ENCODE assay signal across 29 mouse cellular contexts in genomic region chr9:115564366-115564765, GRCm38 (mm10).
DNase-seq lines count a peak whose midpoint lies in the region; ATAC-seq and TF ChIP-seq lines count a peak whose summit lies in the region.
"Had no signal": no experiment of that assay in that cellular context is flagged by ENCODE, and none has a peak within 500 bp of the region (broad histone marks: within the 10 kb centered on the region; RNA-seq: fewer than 3 reads in every experiment).

No protein-coding gene starts in this region.

- H3K27me3 ChIP-seq in neural tube, embryonic 13.5 days, result no peaks in the 10 kb centered on the region
- H3K27me3 ChIP-seq: hindbrain, embryonic 12.5 days; intestine, embryonic 15.5 days; liver, embryonic 12.5 days; midbrain, embryonic 12.5 days; neural tube, embryonic 15.5 days had no signal

- H3K4me2 ChIP-seq in neural tube, embryonic 13.5 days, result no peak overlapping the region
- H3K4me2 ChIP-seq: heart, embryonic 11.5 days; hindbrain, embryonic 12.5 days; intestine, embryonic 15.5 days; liver, embryonic 12.5 days; midbrain, embryonic 12.5 days; neural tube, embryonic 15.5 days had no signal

- ATAC-seq in neural tube, embryonic 13.5 days (ENCODE audit: low read depth), result no peak
- ATAC-seq: forebrain, postnatal 0 days; hindbrain, postnatal 0 days; intestine, embryonic 15.5 days; liver, embryonic 12.5 days; liver, postnatal 0 days had no signal

- H3K4me1 ChIP-seq in neural tube, embryonic 13.5 days (replicated peaks), result 0 out of 2 replicates have a peak, but pooled peaks cover 4% of the 10 kb centered on the region
- H3K4me1 ChIP-seq: hindbrain, embryonic 12.5 days; liver, embryonic 12.5 days had no signal

- no peak overlapping the region for H3K4me3 ChIP-seq in neural tube, embryonic 13.5 days
- H3K4me3 ChIP-seq: gastrocnemius, adult 2 months; hindbrain, embryonic 12.5 days; intestine, embryonic 15.5 days; liver, embryonic 12.5 days; midbrain, embryonic 12.5 days; neural tube, embryonic 15.5 days had no signal

- WGBS in neural tube, embryonic 13.5 days, result 59% methylated on average over 1 of the region's 1 CpGs

- DNase-seq in frontal cortex, postnatal 36 days (ENCODE audit: low spot score in 2 of 2), result peak; percentile 33 to 38
- DNase-seq in frontal cortex, postnatal 14 days (ENCODE audit: low spot score in 2 of 2), result no peak
- DNase-seq in neural tube, embryonic 10.5 days (ENCODE audit: extremely low spot score, low spot score), result no peak
- DNase-seq in brain, embryonic 14.5 days (ENCODE audit: low read depth), result peak; percentile 31
- peak; percentile 39 for DNase-seq in telencephalon, adult 2 months (ENCODE audit: low read depth, low spot score)
- DNase-seq: adrenal gland, postnatal 25 days; B cell, adult 2 months; cerebellum, adult 2 months; cerebellum, postnatal 14 days; forebrain, postnatal 0 days; gastrocnemius, adult 2 months; gastrocnemius, postnatal 36 days; heart, adult 18-20 months; heart, postnatal 36 days; kidney, adult 2 months; kidney, postnatal 36 days; liver, postnatal 0 days; lung, postnatal 36 days; spleen, adult 18-20 months; thymus, adult 2 months had no signal

- no peak overlapping the region for H3K9ac ChIP-seq in neural tube, embryonic 13.5 days
- H3K9ac ChIP-seq: forebrain, postnatal 0 days; hindbrain, embryonic 12.5 days; intestine, embryonic 15.5 days; liver, embryonic 12.5 days; liver, postnatal 0 days; midbrain, embryonic 12.5 days; neural tube, embryonic 15.5 days had no signal

- TF ChIP-seq POLR2A in brain, embryonic 14.5 days (IDR thresholded peaks at IDR 0.05; ENCODE audit: borderline replicate concordance, extremely low read depth, insufficient read depth, insufficient read length, poor library complexity, severe bottlenecking), result no peak

- H3K9me3 ChIP-seq in neural tube, embryonic 13.5 days, result no peaks in the 10 kb centered on the region
- H3K9me3 ChIP-seq: intestine, embryonic 15.5 days; liver, embryonic 12.5 days; midbrain, embryonic 12.5 days; neural tube, embryonic 15.5 days had no signal

- no peaks in the 10 kb centered on the region for H3K36me3 ChIP-seq in neural tube, embryonic 13.5 days
- H3K36me3 ChIP-seq: hindbrain, embryonic 12.5 days; intestine, embryonic 15.5 days; liver, embryonic 12.5 days; midbrain, embryonic 12.5 days; neural tube, embryonic 15.5 days had no signal

- TF ChIP-seq CTCF in brain, embryonic 14.5 days (IDR thresholded peaks at IDR 0.05; ENCODE audit: borderline replicate concordance, extremely low read depth, insufficient read depth, insufficient read length), result no peak

- H3K27ac ChIP-seq in neural tube, embryonic 13.5 days (replicated peaks), result 0 out of 2 replicates have a peak overlapping the region, but pooled peaks have one; percentile 20
- H3K27ac ChIP-seq: gastrocnemius, adult 2 months; hindbrain, embryonic 12.5 days; hindbrain, postnatal 0 days; intestine, embryonic 15.5 days; liver, embryonic 12.5 days; midbrain, embryonic 12.5 days; neural tube, embryonic 15.5 days; stomach, postnatal 0 days had no signal

Comparison
In these comparisons a context has a peak if more than half of its experiments do, and no peak if none do; other contexts are left out.
1. DNase-seq: peak in frontal cortex, postnatal 36 days (2 of 2), brain, embryonic 14.5 days (single experiment) and telencephalon, adult 2 months (single experiment); none in frontal cortex, postnatal 14 days (0 of 2) and neural tube, embryonic 10.5 days (single experiment).